Mouse (Mus musculus) thymus, postnatal 36 days (tissue): Measurements from ENCODE around the gene Psmd4.
"Not testable (repeated sequence)": the region's sequence is repeated elsewhere in the genome, so short reads cannot be mapped to it uniquely, and the experiment has no call there.

Experiments
- DNase-seq, 2 experiments: peaks; one replicate each; pipeline ENCODE4 v3.0.0; 2022; ENCODE audit warnings: mixed read lengths in 2 of 2

Gene Psmd4

DNA sequence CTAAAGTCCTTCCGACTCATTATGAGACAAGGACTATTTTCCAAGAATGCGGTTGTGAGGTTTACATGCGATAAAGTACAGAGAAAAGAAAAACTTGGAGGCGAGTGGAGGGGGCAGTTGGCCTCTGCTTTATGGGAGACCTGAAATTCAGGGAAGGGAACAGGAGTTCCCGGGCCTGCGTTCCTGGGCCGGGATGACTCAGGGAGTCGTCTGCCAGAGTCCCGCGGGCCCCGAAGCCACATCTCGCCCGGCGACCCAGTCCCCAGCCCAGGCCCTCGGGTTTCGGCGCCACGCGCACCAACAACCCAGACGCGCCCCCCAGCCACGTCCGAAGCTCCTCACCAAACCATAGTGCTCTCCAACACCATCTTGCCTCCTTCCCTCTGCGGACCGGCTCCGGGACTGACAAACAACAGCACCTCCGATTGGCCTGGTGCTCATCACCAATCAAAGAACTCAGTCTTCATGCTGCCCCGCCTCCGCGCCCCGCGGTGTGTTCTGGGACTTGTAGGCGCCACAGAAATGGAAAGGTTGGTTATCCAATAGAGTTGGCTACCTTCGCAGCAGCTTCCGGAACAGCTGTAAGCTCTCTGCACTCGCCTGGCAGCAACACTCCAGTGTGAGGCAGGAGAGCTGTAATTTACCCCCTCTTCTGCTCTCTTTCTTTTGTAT is at the start of gene Psmd4:
Gene Psmd4 (minus strand): TSS at position 449 of the 672 bp plus-strand sequence.
- peak; percentile 97 to 98 for DNase-seq

DNA sequence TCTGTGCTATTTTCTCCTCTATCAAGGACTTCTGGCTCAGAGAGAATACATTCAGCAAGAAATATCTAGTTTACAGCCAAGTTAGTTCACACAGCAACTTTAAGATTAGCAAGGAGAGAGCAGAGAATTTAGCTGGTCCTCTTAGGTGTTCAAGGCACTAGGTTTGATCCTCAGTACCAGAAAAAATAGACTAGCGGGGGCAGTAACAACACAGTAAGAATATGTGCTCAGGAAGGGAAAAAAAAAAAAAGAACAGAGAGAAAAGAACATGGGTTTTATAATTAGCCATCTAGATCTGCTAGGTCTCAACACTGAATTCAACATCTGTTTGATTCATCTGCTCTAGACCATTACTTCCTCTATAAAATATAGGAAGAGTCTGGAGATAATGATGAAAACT is 45.7 kb upstream of the Psmd4 start:
- no peak for DNase-seq

DNA sequence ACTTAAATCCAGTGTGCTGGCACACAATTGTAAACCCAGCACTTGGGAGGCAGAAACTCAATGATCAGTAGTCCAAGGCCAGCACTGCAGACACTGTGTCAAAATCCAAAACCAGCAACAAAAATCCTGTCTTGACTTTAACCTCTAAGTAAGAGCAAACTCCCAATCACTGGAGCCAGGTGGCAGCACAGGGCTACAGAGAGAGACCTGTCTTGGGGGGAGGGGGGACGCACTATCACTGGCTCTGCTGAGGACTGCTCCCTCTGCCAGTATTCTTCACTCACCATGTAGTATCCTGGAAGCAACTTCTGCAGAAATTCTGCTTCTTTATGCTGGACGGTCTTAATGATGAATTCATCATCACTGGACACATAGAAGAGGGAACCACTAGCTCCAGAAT is 29.2 kb upstream of the Psmd4 start:
- DNase-seq = no peak

DNA sequence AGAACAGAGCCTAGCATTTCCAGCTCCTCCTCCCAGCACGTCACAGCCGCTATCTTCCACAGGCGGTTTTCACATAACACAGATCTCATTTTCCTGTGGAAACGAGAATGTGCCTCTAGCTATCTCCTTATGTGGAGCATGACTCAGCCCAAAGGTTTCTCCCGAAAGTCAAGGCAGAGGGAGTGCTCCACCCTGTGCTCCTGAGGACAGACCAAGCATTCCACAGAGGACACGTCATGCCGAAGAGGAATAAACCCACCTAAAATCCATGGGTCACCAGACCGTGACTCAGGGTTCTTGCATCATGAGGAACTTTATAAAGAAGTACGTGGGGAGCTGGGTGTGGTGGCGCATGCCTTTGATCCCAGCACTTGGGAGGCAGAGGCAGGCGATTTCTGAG is 24.2 kb upstream of the Psmd4 start:
- no peak for DNase-seq

DNA sequence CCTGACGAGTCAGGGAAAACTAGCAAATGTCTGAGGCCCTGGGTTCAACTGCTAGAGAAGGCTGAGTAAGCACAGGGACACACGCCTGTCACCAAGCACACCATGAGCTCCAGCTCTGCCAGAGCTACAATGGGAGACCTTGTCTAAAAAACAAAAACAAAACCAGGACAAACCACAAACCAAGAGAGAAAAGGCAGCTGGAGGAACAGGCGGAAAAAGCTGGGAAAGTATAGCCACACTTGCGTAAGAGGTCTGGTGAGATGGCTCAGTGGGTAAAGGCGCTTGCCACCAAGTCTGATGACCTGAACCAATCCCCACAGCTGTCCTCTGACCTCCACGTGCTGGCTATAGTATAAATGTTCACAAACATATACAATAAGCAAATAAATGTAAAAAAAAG is 23.7 kb upstream of the Psmd4 start:
- no peak for DNase-seq

GRCm38 (mm10) chr3:95065553-95065952 is 23.1 kb upstream of the Psmd4 start:
- DNase-seq = no peak

DNA sequence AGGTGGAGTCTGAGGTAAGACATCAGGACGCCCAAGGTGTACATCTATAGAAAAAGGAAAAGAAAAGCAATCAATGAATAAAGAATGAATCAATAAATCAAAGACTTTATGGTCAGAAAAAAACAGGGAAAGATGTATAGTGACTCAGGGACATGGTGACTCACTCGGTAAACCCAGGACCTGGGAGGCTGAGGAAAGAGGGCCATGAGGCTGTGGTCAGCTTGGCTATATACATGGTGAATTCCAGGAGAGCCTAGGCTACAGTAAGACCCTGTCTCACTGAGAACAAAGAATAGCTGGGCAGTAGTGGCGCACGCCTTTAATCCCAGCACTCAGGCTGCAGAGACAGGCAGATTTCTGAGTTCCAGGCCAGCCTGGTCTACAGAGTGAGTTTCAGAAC is 21.3 kb upstream of the Psmd4 start:
- no peak for DNase-seq

DNA sequence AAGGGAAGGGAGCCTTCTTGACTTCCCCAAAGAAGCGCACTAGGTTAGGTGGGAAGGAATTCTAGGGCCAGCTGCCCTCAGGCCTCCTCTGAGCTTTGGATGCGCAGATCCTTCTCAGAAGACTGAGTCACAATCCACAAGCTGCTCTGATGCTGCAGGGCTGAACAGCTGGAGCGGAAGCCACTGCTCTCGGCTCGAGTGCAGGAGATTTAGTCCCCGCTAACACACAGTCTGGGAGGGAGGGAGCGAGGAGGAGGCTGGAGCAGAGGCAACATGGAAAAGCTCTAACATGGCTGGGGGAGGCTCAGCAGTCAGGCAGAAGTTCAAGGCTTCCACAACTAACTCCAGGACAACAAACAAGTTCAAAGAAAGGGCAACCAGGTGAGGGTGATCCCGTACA is 15.7 kb upstream of the Psmd4 start:
- DNase-seq = no peak

DNA sequence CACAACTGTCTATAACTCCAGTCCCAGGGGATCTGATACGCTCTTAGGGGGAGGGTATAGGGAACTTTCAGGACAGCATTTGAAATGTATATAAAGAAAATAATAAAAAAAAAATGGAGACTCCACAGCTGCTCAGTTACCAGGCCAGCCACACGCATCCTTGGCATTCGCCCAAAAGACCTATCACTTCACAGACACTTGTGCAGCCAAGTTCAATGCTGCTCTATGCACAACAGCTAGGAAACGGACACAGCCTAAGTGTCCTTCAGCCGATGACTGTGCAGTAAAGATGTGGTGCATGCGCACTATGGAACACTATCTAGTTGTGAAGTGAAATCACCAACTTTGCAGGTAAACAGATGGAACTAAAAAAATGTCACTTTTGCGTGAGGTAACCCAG is 13.9 kb upstream of the Psmd4 start:
- DNase-seq = no peak

DNA sequence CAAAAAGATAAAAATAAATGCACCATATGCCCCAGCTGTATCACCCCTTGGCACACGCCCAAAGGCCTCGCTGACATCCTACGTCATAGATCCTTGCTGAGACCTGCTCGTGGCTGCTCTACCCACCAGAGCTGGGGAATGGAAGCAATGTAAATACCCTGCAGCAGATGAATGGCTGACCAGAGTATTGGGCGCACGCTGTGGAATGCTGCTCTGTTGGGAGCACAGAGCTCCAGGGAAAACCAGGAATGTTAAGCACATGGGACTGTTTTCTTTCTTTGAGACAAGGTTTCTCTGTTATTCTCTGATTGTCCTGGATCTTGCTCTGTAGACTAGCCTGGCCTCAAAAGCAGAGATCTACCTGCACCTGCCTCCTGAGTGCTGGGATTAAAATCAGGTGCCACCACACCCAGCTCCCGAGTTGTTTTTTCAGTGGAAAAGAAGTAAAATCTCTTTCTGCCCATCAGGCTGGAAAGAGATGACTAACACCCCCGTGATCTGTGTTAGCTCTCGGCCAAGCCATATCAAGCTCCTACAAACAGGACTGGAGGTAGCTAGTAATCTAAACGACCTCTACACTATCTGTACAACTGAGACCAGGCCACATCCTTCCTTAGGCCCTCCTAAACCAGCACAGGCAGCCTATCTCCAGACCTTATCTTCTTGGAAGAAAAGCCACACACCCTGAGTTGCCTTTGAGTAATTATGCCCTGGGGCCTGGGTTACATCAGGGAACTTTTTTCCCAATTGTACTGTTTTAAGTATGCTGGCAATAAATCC is 12.3 kb upstream of the Psmd4 start:
- DNase-seq = no peak

GRCm38 (mm10) chr3:95053701-95054100 is 11.3 kb upstream of the Psmd4 start:
- DNase-seq = no peak

GRCm38 (mm10) chr3:95052959-95053358 is 10.5 kb upstream of the Psmd4 start:
- DNase-seq = peak in 1 of 2 experiments; percentile 16

DNA sequence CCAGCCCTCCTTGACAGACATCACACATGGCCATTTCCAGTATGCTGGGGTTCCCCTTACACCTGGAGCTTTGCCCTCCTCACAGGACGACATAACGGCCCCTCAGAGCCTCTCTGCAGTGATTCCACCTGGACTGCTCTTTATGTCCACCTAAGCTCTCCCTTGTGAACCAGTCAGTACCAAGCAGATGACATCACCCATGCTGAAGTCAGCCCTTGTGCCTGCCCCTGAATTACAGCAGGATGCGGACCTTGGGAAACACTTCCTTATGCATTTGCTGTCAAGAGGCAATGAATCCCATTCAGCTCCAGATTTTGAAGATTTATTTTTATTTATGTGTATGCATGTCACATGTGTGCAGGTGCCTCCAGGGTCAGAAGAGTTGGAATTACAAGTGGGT is 5.5 kb upstream of the Psmd4 start:
- DNase-seq = no peak

GRCm38 (mm10) chr3:95046462-95047057 is 4.1 kb upstream of the Psmd4 start:
- DNase-seq = no peak

- DNase-seq = no peak
These were observed 837 bp upstream of the Psmd4 start for GRCm38 (mm10) chr3:95043251-95043650.

DNA sequence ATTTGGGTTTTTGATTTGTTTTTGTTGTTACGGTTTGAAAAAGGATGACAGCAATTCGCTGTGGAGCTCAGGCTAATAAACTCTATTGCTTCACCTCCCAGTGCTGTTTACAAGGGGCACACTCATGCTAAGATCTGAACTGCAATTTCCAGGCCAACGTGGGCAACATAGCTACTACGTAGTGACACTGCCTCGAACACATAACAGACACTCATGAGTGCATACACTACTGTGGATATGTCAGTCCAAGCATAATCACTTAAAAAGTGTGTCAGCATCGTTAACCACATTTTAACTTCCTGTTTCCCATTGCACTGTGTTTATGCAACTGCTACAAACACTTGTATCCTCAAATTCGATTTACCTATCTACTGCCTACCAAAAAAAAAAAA is 420 bp upstream of the Psmd4 start:
- no peak for DNase-seq

DNA sequence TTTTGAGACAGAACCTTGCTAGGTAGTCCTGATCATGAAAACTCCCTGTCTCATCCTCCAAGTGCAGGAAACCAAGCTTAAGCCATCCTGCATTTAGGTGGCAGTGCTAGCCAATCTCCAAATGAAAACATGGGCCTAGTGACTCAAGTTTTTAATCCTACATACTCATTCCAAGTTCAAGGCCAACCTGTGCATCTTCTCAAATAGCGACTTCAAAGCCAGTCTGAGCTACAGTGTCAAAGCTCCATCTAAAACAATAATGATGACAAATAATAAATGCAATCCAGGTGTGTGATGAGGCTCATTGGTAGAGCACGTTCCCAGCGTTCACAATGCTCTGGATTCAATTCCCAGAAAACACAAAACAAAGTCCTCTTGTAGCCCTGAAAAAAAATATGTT is 789 bp downstream of the Psmd4 start:
- DNase-seq = no peak

GRCm38 (mm10) chr3:95029953-95030352 is 12.5 kb downstream of the Psmd4 start:
- peak; percentile 27 to 35 for DNase-seq

DNA sequence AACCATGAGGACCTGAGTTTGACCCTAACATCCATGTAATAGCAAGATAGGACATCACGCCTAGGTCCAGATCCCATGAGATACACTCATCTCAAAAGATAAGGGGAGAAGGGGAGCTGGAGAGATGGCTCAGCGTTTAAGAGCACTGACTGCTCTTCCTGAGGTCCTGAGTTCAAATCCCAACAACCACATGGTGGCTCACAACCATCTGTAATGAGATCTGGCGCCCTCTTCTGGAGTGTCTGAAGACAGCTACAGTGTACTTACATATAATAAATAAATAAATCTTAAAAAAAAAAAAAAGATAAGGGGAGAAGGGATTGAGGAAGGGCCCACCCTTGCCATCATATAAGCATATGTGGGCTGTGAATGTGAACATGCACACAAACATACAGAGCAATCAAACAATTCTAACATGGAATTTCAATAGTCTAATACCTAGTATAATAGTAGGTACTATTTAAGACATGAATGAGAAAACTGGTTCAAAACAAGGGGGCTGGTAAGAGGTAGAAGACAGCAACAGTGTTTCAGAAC is 13.1 kb downstream of the Psmd4 start:
- not testable (repeated sequence) for DNase-seq

DNA sequence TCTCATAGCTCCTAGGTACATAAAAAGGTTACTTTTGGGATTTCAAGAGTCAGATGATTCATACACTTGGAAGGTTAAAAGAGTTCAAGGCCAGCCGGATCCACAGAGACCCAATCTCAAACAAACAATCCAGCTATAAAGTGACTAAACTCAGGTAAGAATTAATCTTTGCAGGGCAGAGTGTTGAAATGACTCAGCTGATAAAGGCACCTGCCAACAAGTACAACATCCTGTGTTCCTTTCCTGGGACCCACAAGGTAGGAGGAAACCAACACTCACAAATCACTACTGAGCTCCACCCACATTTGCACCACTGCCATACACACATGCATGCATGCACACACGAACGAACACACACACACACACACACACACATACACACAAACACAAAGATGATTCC is 13.8 kb downstream of the Psmd4 start:
- no peak for DNase-seq

GRCm38 (mm10) chr3:95027701-95028100 is 14.7 kb downstream of the Psmd4 start:
- DNase-seq = peak; percentile 61 to 83

- peak in 1 of 2 experiments; percentile 13 for DNase-seq
These were observed 15.3 kb downstream of the Psmd4 start for GRCm38 (mm10) chr3:95027057-95027645.

- no peak for DNase-seq
These were observed 17.2 kb downstream of the Psmd4 start for GRCm38 (mm10) chr3:95025202-95025601.
